Mouse (Mus musculus): Measurements from ENCODE around the gene Syt17. TPM values are rescaled to one million over a fixed set of nuclear protein-coding genes. Genes with fewer than 3 reads are reported as not detected.

Gene Syt17
- polyA plus RNA-seq, 1 experiment from 2014 or later = 3.7 TPM

GRCm38 (mm10) chr7:118402576-118403022, 45.4 kb downstream of the Syt17 start:
- no peaks in the 10 kb centered on the region for H3K27me3 ChIP-seq (ENCODE audit: control insufficient read depth, insufficient read depth, low read length)
- H3K4me2 ChIP-seq = no peak overlapping the region
- DNase-seq (ENCODE audit: low spot score, missing footprints) (no peak), ATAC-seq (ENCODE audit: low FRiP score) (no peak)
- H3K4me3 ChIP-seq (ENCODE audit: low read depth, low read length) = no peak overlapping the region
- H3K36me3 ChIP-seq (ENCODE audit: control insufficient read depth, insufficient read depth, low read length) = no peaks in the 10 kb centered on the region
- WGBS = 83% methylated on average over 3 of the region's 3 CpGs
- H3K27ac ChIP-seq (ENCODE audit: low read depth, low read length) = no peak overlapping the region
- H3K9ac ChIP-seq (ENCODE audit: low read length) = no peak overlapping the region
- no peaks in the 10 kb centered on the region; the same call in 1 of the 2 replicates for H3K4me1 ChIP-seq (ENCODE audit: control insufficient read depth, insufficient read depth, low read length)
- no peaks in the 10 kb centered on the region for H3K9me3 ChIP-seq (ENCODE audit: control insufficient read depth, low read length)

GRCm38 (mm10) chr7:118401949-118402348, 46.1 kb downstream of the Syt17 start:
- no peaks in the 10 kb centered on the region; the same call in 1 of the 2 replicates for H3K4me1 ChIP-seq (ENCODE audit: control insufficient read depth, insufficient read depth, low read length)
- H3K9ac ChIP-seq (ENCODE audit: low read length) = no peak overlapping the region
- ATAC-seq (ENCODE audit: low FRiP score) (no peak), DNase-seq (ENCODE audit: low spot score, missing footprints) (no peak)
- H3K4me3 ChIP-seq (ENCODE audit: low read depth, low read length) = no peak overlapping the region
- no peak overlapping the region for H3K27ac ChIP-seq (ENCODE audit: low read depth, low read length)
- H3K9me3 ChIP-seq (ENCODE audit: control insufficient read depth, low read length) = no peaks in the 10 kb centered on the region
- 73% methylated on average over 5 of the region's 5 CpGs for WGBS
- no peak overlapping the region for H3K4me2 ChIP-seq
- no peaks in the 10 kb centered on the region for H3K27me3 ChIP-seq (ENCODE audit: control insufficient read depth, insufficient read depth, low read length)
- H3K36me3 ChIP-seq (ENCODE audit: control insufficient read depth, insufficient read depth, low read length) = no peaks in the 10 kb centered on the region

- no peaks in the 10 kb centered on the region for H3K36me3 ChIP-seq (ENCODE audit: control insufficient read depth, insufficient read depth, low read length)
- ATAC-seq (ENCODE audit: low FRiP score) = no peak
- H3K4me1 ChIP-seq (ENCODE audit: control insufficient read depth, insufficient read depth, low read length) = no peaks in the 10 kb centered on the region; the same call in 1 of the 2 replicates
- 91% methylated on average over 9 of the region's 9 CpGs for WGBS
- no peaks in the 10 kb centered on the region for H3K27me3 ChIP-seq (ENCODE audit: control insufficient read depth, insufficient read depth, low read length)
- no peak for DNase-seq (ENCODE audit: low spot score, missing footprints)
- H3K27ac ChIP-seq (ENCODE audit: low read depth, low read length) = no peak overlapping the region
- H3K4me2 ChIP-seq = no peak overlapping the region
- H3K9me3 ChIP-seq (ENCODE audit: control insufficient read depth, low read length) = no peaks in the 10 kb centered on the region
- no peak overlapping the region for H3K9ac ChIP-seq (ENCODE audit: low read length)
- no peak overlapping the region for H3K4me3 ChIP-seq (ENCODE audit: low read depth, low read length)
Measured at GRCm38 (mm10) chr7:118399764-118400163, 48.3 kb downstream of the Syt17 start.

- no peak overlapping the region for H3K9ac ChIP-seq (ENCODE audit: low read length)
- no peaks in the 10 kb centered on the region for H3K9me3 ChIP-seq (ENCODE audit: control insufficient read depth, low read length)
- no peaks in the 10 kb centered on the region for H3K36me3 ChIP-seq (ENCODE audit: control insufficient read depth, insufficient read depth, low read length)
- no peak overlapping the region for H3K4me3 ChIP-seq (ENCODE audit: low read depth, low read length)
- ATAC-seq (ENCODE audit: low FRiP score) = no peak
- WGBS = 87% methylated on average over 5 of the region's 5 CpGs
- no peak for DNase-seq (ENCODE audit: low spot score, missing footprints)
- no peaks in the 10 kb centered on the region for H3K27me3 ChIP-seq (ENCODE audit: control insufficient read depth, insufficient read depth, low read length)
- H3K4me1 ChIP-seq (ENCODE audit: control insufficient read depth, insufficient read depth, low read length) = no peaks in the 10 kb centered on the region
- H3K4me2 ChIP-seq = no peak overlapping the region
- H3K27ac ChIP-seq (ENCODE audit: low read depth, low read length) = no peak overlapping the region
Measured at GRCm38 (mm10) chr7:118390705-118391104, 57.3 kb downstream of the Syt17 start.

GRCm38 (mm10) chr7:118380996-118381395, 67.0 kb downstream of the Syt17 start:
- Histone ChIP-seq H3K9me3 (ENCODE audit: control insufficient read depth, low read length) (no peaks in the 10 kb centered on the region), H3K27ac (ENCODE audit: low read depth, low read length) (no peak overlapping the region), H3K36me3 (ENCODE audit: control insufficient read depth, insufficient read depth, low read length) (no peaks in the 10 kb centered on the region), H3K27me3 (ENCODE audit: control insufficient read depth, insufficient read depth, low read length) (no peaks in the 10 kb centered on the region), H3K4me3 (ENCODE audit: low read depth, low read length) (no peak overlapping the region), H3K9ac (ENCODE audit: low read length) (no peak overlapping the region), H3K4me1 (ENCODE audit: control insufficient read depth, insufficient read depth, low read length) (no peaks in the 10 kb centered on the region), H3K4me2 (no peak overlapping the region)
- no peak for ATAC-seq (ENCODE audit: low FRiP score)
- WGBS = 86% methylated on average over 5 of the region's 5 CpGs
- DNase-seq (ENCODE audit: low spot score, missing footprints) = peak; percentile 60

- Histone ChIP-seq H3K4me2 (no peak overlapping the region), H3K4me3 (ENCODE audit: low read depth, low read length) (no peak overlapping the region), H3K9me3 (ENCODE audit: control insufficient read depth, low read length) (no peaks in the 10 kb centered on the region), H3K27me3 (ENCODE audit: control insufficient read depth, insufficient read depth, low read length) (no peaks in the 10 kb centered on the region), H3K36me3 (ENCODE audit: control insufficient read depth, insufficient read depth, low read length) (no peaks in the 10 kb centered on the region), H3K4me1 (ENCODE audit: control insufficient read depth, insufficient read depth, low read length) (no peaks in the 10 kb centered on the region), H3K27ac (ENCODE audit: low read depth, low read length) (no peak overlapping the region), H3K9ac (ENCODE audit: low read length) (no peak overlapping the region)
- no peak for DNase-seq (ENCODE audit: low spot score, missing footprints)
- WGBS = 72% methylated on average over 3 of the region's 3 CpGs
- ATAC-seq (ENCODE audit: low FRiP score) = no peak
Measured at GRCm38 (mm10) chr7:118380056-118380455, 68.0 kb downstream of the Syt17 start.

- DNase-seq (ENCODE audit: low spot score, missing footprints) (no peak), ATAC-seq (ENCODE audit: low FRiP score) (no peak)
- no peak overlapping the region for H3K4me2 ChIP-seq
- no peaks in the 10 kb centered on the region for H3K36me3 ChIP-seq (ENCODE audit: control insufficient read depth, insufficient read depth, low read length)
- H3K27me3 ChIP-seq (ENCODE audit: control insufficient read depth, insufficient read depth, low read length) = no peaks in the 10 kb centered on the region
- no peaks in the 10 kb centered on the region for H3K9me3 ChIP-seq (ENCODE audit: control insufficient read depth, low read length)
- WGBS = 96% methylated on average over 4 of the region's 4 CpGs
- H3K9ac ChIP-seq (ENCODE audit: low read length) = no peak overlapping the region
- H3K27ac ChIP-seq (ENCODE audit: low read depth, low read length) = no peak overlapping the region
- H3K4me3 ChIP-seq (ENCODE audit: low read depth, low read length) = no peak overlapping the region
- H3K4me1 ChIP-seq (ENCODE audit: control insufficient read depth, insufficient read depth, low read length) = no peaks in the 10 kb centered on the region
Measured at GRCm38 (mm10) chr7:118376590-118376989, 71.4 kb downstream of the Syt17 start.

GRCm38 (mm10) chr7:118375341-118375740, 72.7 kb downstream of the Syt17 start:
- H3K36me3 ChIP-seq (ENCODE audit: control insufficient read depth, insufficient read depth, low read length) = no peaks in the 10 kb centered on the region
- no peak overlapping the region for H3K9ac ChIP-seq (ENCODE audit: low read length)
- H3K4me2 ChIP-seq = no peak overlapping the region
- 89% methylated on average over 3 of the region's 3 CpGs for WGBS
- no peak for DNase-seq (ENCODE audit: low spot score, missing footprints)
- no peaks in the 10 kb centered on the region for H3K4me1 ChIP-seq (ENCODE audit: control insufficient read depth, insufficient read depth, low read length)
- ATAC-seq (ENCODE audit: low FRiP score) = no peak
- no peaks in the 10 kb centered on the region for H3K9me3 ChIP-seq (ENCODE audit: control insufficient read depth, low read length)
- no peak overlapping the region for H3K27ac ChIP-seq (ENCODE audit: low read depth, low read length)
- no peaks in the 10 kb centered on the region for H3K27me3 ChIP-seq (ENCODE audit: control insufficient read depth, insufficient read depth, low read length)
- H3K4me3 ChIP-seq (ENCODE audit: low read depth, low read length) = no peak overlapping the region

- no peak for DNase-seq (ENCODE audit: low spot score, missing footprints)
- H3K9me3 ChIP-seq (ENCODE audit: control insufficient read depth, low read length) = no peaks in the 10 kb centered on the region
- H3K4me2 ChIP-seq = no peak overlapping the region
- 92% methylated on average over 5 of the region's 5 CpGs for WGBS
- H3K9ac ChIP-seq (ENCODE audit: low read length) = no peak overlapping the region
- no peaks in the 10 kb centered on the region for H3K27me3 ChIP-seq (ENCODE audit: control insufficient read depth, insufficient read depth, low read length)
- no peaks in the 10 kb centered on the region for H3K4me1 ChIP-seq (ENCODE audit: control insufficient read depth, insufficient read depth, low read length)
- no peak overlapping the region for H3K27ac ChIP-seq (ENCODE audit: low read depth, low read length)
- ATAC-seq (ENCODE audit: low FRiP score) = no peak
- no peaks in the 10 kb centered on the region for H3K36me3 ChIP-seq (ENCODE audit: control insufficient read depth, insufficient read depth, low read length)
- H3K4me3 ChIP-seq (ENCODE audit: low read depth, low read length) = no peak overlapping the region
Measured at GRCm38 (mm10) chr7:118371361-118371760, 76.7 kb downstream of the Syt17 start.

- WGBS = 75% methylated on average over 2 of the region's 2 CpGs
Measured at GRCm38 (mm10) chr7:118369705-118370104, 78.3 kb downstream of the Syt17 start.

More at GRCm38 (mm10) chr7:118369705-118370104, 78.3 kb downstream of the Syt17 start:
- H3K9ac ChIP-seq (ENCODE audit: low read length) = no peak overlapping the region
- no peaks in the 10 kb centered on the region for H3K9me3 ChIP-seq (ENCODE audit: control insufficient read depth, low read length)
- H3K4me3 ChIP-seq (ENCODE audit: low read depth, low read length) = no peak overlapping the region
- no peak for DNase-seq (ENCODE audit: low spot score, missing footprints)
- no peaks in the 10 kb centered on the region for H3K36me3 ChIP-seq (ENCODE audit: control insufficient read depth, insufficient read depth, low read length)
- H3K4me1 ChIP-seq (ENCODE audit: control insufficient read depth, insufficient read depth, low read length) = no peaks in the 10 kb centered on the region
- no peaks in the 10 kb centered on the region for H3K27me3 ChIP-seq (ENCODE audit: control insufficient read depth, insufficient read depth, low read length)
- 0 out of 2 replicates have a peak, but pooled peaks have one; percentile 35 for ATAC-seq (ENCODE audit: low FRiP score)
- no peak overlapping the region for H3K4me2 ChIP-seq
- no peak overlapping the region for H3K27ac ChIP-seq (ENCODE audit: low read depth, low read length)
